ENCODE assay signal across 9 mouse cellular contexts in genomic region chr11:4261969-4262368, GRCm38 (mm10). TPM values are rescaled to one million over a fixed set of nuclear protein-coding genes. Genes with fewer than 3 reads are reported as not detected.
A peak's percentile ranks its signal among the peaks of the same experiment; 100 is the strongest.
DNase-seq lines count a peak whose midpoint lies in the region; ATAC-seq lines count a peak whose summit lies in the region.
"Had no signal": no experiment of that assay in that cellular context is flagged by ENCODE, and none has a peak within 500 bp of the region (broad histone marks: within the 10 kb centered on the region; RNA-seq: fewer than 3 reads in every experiment).

No protein-coding gene starts in this region.

- DNase-seq in hindbrain, embryonic 11.5 days (ENCODE audit: low spot score) = peak; percentile 39
- peak; percentile 38 for DNase-seq in thymus, postnatal 14 days
- DNase-seq in thymus, postnatal 25 days = no peak
- peak; percentile 87 for DNase-seq in heart, postnatal 4 days
- no peak for DNase-seq in urinary bladder, postnatal 25 days (ENCODE audit: low spot score)
- no peak for DNase-seq in cerebellum, adult 11-12 months
- DNase-seq: liver, embryonic 13.5 days had no signal

- no peak for ATAC-seq in hindbrain, embryonic 11.5 days (ENCODE audit: low FRiP score)
- ATAC-seq in hindbrain, embryonic 13.5 days (ENCODE audit: low FRiP score) = no peak; the same call in 1 of the 2 replicates
- no peak for ATAC-seq in stomach, embryonic 16.5 days (ENCODE audit: insufficient read depth, low FRiP score)

- no peak overlapping the region for H3K4me3 ChIP-seq in hindbrain, embryonic 11.5 days (ENCODE audit: low read depth, low read length)
- no peak overlapping the region for H3K4me3 ChIP-seq in hindbrain, embryonic 13.5 days
- H3K4me3 ChIP-seq in stomach, embryonic 16.5 days (replicated peaks; ENCODE audit: low read length) = no peak overlapping the region
- H3K4me3 ChIP-seq: liver, embryonic 13.5 days had no signal

- H3K36me3 ChIP-seq in hindbrain, embryonic 11.5 days (ENCODE audit: control insufficient read depth, insufficient read depth, low read length) = no peaks in the 10 kb centered on the region
- no peaks in the 10 kb centered on the region for H3K36me3 ChIP-seq in hindbrain, embryonic 13.5 days
- H3K36me3 ChIP-seq in stomach, embryonic 16.5 days (ENCODE audit: control insufficient read depth, insufficient read depth, low read length) = no peaks in the 10 kb centered on the region
- H3K36me3 ChIP-seq: liver, embryonic 13.5 days had no signal

- WGBS in hindbrain, embryonic 11.5 days = 52% methylated on average over 5 of the region's 5 CpGs
- 29% methylated on average over 5 of the region's 5 CpGs for WGBS in hindbrain, embryonic 13.5 days
- WGBS in stomach, embryonic 16.5 days = 31% methylated on average over 5 of the region's 5 CpGs

- no peak overlapping the region for H3K9ac ChIP-seq in hindbrain, embryonic 11.5 days (ENCODE audit: low read depth, low read length)
- no peak overlapping the region for H3K9ac ChIP-seq in hindbrain, embryonic 13.5 days
- no peak overlapping the region for H3K9ac ChIP-seq in stomach, embryonic 16.5 days (ENCODE audit: low read length)
- H3K9ac ChIP-seq: liver, embryonic 13.5 days had no signal

- H3K9me3 ChIP-seq in hindbrain, embryonic 11.5 days (ENCODE audit: control insufficient read depth, low read length) = no peaks in the 10 kb centered on the region
- no peaks in the 10 kb centered on the region for H3K9me3 ChIP-seq in hindbrain, embryonic 13.5 days
- no peaks in the 10 kb centered on the region for H3K9me3 ChIP-seq in stomach, embryonic 16.5 days (replicated peaks; ENCODE audit: control insufficient read depth, low read length)
- H3K9me3 ChIP-seq: liver, embryonic 13.5 days had no signal

- H3K4me1 ChIP-seq in hindbrain, embryonic 11.5 days (replicated peaks; ENCODE audit: control insufficient read depth, insufficient read depth, low read length) = 0 out of 2 replicates have a peak, but pooled peaks cover 4% of the 10 kb centered on the region
- peaks cover 36% of the 10 kb centered on the region for H3K4me1 ChIP-seq in hindbrain, embryonic 13.5 days (replicated peaks)
- peaks cover 58% of the 10 kb centered on the region for H3K4me1 ChIP-seq in stomach, embryonic 16.5 days (ENCODE audit: control insufficient read depth, insufficient read depth, low read length)

- H3K4me2 ChIP-seq in hindbrain, embryonic 11.5 days (replicated peaks; ENCODE audit: low read depth, low read length) = no peak overlapping the region
- no peak overlapping the region for H3K4me2 ChIP-seq in hindbrain, embryonic 13.5 days
- no peak overlapping the region for H3K4me2 ChIP-seq in stomach, embryonic 16.5 days (ENCODE audit: low read depth, low read length)
- H3K4me2 ChIP-seq: liver, embryonic 13.5 days had no signal

- peaks cover 23% of the 10 kb centered on the region for H3K27me3 ChIP-seq in hindbrain, embryonic 11.5 days (ENCODE audit: control insufficient read depth, insufficient read depth, low read length)
- H3K27me3 ChIP-seq in hindbrain, embryonic 13.5 days = peaks cover 39% of the 10 kb centered on the region
- H3K27me3 ChIP-seq in stomach, embryonic 16.5 days (ENCODE audit: control insufficient read depth, insufficient read depth, low read length) = peaks cover 5% of the 10 kb centered on the region; the same call in 1 of the 2 replicates

- no peak overlapping the region for H3K27ac ChIP-seq in hindbrain, embryonic 11.5 days (ENCODE audit: low read depth, low read length)
- H3K27ac ChIP-seq in hindbrain, embryonic 13.5 days = no peak overlapping the region
- peak overlapping the region; percentile 33; the same call in 1 of the 2 replicates for H3K27ac ChIP-seq in stomach, embryonic 16.5 days (ENCODE audit: low read length)
- H3K27ac ChIP-seq: liver, embryonic 13.5 days had no signal

RNA-seq across cellular contexts. Expression of gene Lif, which starts 4.6 kb away (rescaled TPM):
- polyA plus RNA-seq in hindbrain, embryonic 11.5 days (2014; fragmentation: Nextera tagmentation; extraction: Ambion mirVana) = not detected in 2 replicates
- 0.08 TPM in 1 of 2 replicates, not detected in the other for polyA plus RNA-seq in hindbrain, embryonic 13.5 days (2015; fragmentation: Nextera tagmentation; extraction: Ambion mirVana)
- total RNA-seq in heart, postnatal 4 days (2021) = 1 to 10 TPM; 1.8 to 2.0 TPM
- 1.0 and 1.1 TPM in 2 replicates for polyA plus RNA-seq in stomach, embryonic 16.5 days (2015; fragmentation: Nextera tagmentation; extraction: Ambion mirVana)
- polyA plus RNA-seq: liver, embryonic 13.5 days had no signal

RNA-seq across cellular contexts. Expression of gene Osm, which starts 25.7 kb away (rescaled TPM):
- not detected in 2 replicates for polyA plus RNA-seq in hindbrain, embryonic 11.5 days (2014; fragmentation: Nextera tagmentation; extraction: Ambion mirVana)
- polyA plus RNA-seq in hindbrain, embryonic 13.5 days (2015; fragmentation: Nextera tagmentation; extraction: Ambion mirVana) = 0.14 TPM in 1 of 2 replicates, not detected in the other
- under 1 TPM in 1 of 2 experiments, not detected in 1; 0.14 TPM for total RNA-seq in heart, postnatal 4 days (2021)
- 0.14 and 0.32 TPM in 2 replicates for polyA plus RNA-seq in stomach, embryonic 16.5 days (2015; fragmentation: Nextera tagmentation; extraction: Ambion mirVana)

RNA-seq across cellular contexts. Expression of gene Castor1, which starts 43.9 kb away (rescaled TPM):
- polyA plus RNA-seq in hindbrain, embryonic 11.5 days (2014; fragmentation: Nextera tagmentation; extraction: Ambion mirVana) = 2.1 and 3.4 TPM in 2 replicates
- polyA plus RNA-seq in hindbrain, embryonic 13.5 days (2015; fragmentation: Nextera tagmentation; extraction: Ambion mirVana) = 2.2 and 2.3 TPM in 2 replicates
- 1 to 10 TPM; 4.7 to 5.1 TPM for total RNA-seq in heart, postnatal 4 days (2021)
- 6.0 and 8.7 TPM in 2 replicates for polyA plus RNA-seq in stomach, embryonic 16.5 days (2015; fragmentation: Nextera tagmentation; extraction: Ambion mirVana)

Comparison
In these comparisons a context has a peak if more than half of its experiments do, and no peak if none do; other contexts are left out.
1. DNase-seq: peak in hindbrain, embryonic 11.5 days (single experiment), thymus, postnatal 14 days (single experiment) and heart, postnatal 4 days (single experiment); none in thymus, postnatal 25 days (single experiment), urinary bladder, postnatal 25 days (single experiment) and cerebellum, adult 11-12 months (single experiment).